Mouse (Mus musculus) lung, adult 18-20 months (tissue): Measurements from ENCODE around the gene Traip.
A peak's percentile ranks its signal among the peaks of the same experiment; 100 is the strongest.

Experiments used
- DNase-seq, 2 experiments: peaks; one replicate each; pipeline ENCODE4 v3.0.0; 2022; ENCODE audit warnings: mixed read lengths in 2 of 2

Traip gene

DNA sequence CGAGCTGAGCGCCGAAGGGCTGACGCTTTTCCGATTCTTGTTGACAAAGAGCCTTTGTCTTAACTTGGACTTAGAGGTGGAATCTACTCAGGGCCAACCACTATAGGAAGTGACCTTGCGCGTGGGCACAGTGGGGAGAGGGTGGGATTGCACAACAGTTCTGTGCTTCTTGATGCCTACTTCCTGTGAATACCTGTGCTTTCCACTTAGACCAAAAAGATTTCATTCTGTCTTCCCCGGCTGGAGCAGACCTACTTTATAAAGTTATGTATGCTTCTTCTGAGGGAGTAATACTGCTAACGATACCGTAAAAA is at the start of gene Traip:
Gene Traip (plus strand): TSS at position 215 of the 314 bp plus-strand sequence.
- DNase-seq: no peak

DNA sequence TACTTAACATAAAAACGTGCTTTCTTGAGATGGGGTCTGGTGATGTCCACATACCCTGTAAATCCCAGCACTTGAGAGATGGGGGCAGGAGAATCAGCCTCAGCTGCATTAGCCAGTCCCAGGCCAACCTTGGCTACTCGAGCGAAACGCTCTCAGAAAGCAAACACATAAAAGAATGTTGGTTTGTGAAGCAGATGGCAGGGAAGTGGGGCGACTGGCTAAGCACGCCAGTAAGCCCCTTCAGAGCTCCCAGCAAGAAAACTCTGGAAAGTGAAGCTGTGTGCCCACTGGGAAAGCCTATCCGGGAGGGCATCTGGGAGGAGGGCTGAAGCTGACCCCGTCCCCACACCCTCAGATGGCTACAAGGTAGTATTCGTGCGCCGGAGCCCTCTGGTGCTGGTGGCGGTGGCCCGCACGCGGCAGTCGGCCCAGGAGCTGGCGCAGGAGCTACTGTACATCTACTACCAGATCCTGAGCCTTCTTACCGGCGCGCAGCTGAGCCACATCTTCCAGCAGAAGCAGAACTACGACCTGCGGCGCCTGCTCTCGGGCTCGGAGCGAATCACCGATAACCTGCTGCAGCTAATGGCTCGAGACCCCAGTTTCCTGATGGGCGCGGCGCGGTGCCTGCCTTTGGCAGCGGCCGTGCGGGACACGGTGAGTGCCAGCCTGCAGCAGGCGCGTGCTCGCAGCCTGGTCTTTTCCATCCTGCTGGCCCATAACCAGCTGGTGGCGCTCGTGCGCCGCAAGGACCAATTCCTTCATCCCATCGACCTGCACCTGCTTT is 48.9 kb upstream of the Traip start:
- peak; percentile 63 to 73 for DNase-seq

DNA sequence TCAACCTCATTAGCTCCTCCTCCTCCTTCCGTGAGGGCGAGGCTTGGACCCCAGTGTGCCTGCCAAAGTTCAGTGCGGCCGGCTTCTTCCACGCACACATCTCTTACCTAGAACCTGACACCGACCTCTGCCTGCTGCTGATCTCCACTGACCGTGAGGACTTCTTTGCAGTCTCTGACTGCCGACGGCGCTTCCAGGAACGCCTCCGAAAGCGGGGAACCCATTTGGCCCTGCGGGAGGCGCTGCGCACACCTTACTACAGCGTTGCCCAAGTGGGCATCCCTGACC is 48.4 kb upstream of the Traip start:
- DNase-seq: no peak

DNA sequence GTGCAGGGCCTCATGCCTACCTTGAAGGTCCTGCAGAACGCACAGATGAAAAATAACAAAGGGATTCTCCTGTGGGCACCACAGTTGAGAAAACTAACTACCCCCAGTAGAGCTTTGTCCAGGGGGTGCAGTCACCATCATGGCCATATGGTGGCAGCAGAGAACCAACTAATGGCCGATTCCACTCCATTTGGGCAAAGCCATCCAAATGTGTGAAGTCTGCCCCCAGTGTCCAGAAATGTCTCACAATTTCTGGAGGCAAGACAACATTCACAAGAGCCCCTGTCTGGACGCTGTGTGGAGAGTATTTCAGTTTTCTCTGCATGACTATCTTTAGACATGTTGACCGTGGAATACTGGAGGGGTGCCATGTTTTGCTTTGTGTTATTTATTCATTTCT is 45.2 kb upstream of the Traip start:
- peak; percentile 81 to 84 for DNase-seq

DNA sequence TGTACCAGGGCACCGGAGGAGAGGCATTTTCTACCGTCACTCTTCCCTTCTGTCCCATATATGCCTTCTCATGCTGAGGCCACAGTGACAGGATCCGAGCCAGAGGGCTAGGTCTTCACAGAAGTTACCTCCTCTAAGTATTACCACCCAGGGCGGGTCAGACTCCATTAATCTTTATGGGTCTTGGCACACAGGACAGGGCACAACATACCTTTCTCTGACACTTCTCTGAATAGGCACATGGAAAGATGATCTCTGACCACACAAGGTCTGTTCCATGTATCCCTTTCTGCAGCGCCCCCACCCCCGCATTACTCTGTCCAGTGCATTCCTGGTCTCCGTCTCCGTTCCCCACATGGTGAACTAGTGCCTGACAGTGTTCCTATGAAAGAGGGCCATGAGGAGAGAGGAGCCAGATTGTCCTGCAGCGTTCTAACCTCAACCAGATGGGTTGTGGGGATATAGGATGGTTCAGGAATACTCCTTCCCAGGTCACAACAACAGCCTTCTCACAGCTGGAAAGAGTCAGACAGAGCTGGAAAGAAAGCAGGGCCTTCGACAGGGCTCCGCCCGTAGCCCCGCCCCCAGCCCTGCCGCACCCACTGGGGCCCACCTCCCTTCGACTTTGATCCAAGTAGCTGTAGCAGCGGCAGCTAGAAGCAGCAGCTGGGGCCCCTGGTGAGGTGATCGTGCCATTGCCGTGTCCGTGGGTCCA is 43.5 kb upstream of the Traip start, which contains the start of gene Mst1r:
Gene Mst1r (plus strand): TSS at position 622 of the 715 bp plus-strand sequence.
- DNase-seq: peak; percentile 77 to 82

DNA sequence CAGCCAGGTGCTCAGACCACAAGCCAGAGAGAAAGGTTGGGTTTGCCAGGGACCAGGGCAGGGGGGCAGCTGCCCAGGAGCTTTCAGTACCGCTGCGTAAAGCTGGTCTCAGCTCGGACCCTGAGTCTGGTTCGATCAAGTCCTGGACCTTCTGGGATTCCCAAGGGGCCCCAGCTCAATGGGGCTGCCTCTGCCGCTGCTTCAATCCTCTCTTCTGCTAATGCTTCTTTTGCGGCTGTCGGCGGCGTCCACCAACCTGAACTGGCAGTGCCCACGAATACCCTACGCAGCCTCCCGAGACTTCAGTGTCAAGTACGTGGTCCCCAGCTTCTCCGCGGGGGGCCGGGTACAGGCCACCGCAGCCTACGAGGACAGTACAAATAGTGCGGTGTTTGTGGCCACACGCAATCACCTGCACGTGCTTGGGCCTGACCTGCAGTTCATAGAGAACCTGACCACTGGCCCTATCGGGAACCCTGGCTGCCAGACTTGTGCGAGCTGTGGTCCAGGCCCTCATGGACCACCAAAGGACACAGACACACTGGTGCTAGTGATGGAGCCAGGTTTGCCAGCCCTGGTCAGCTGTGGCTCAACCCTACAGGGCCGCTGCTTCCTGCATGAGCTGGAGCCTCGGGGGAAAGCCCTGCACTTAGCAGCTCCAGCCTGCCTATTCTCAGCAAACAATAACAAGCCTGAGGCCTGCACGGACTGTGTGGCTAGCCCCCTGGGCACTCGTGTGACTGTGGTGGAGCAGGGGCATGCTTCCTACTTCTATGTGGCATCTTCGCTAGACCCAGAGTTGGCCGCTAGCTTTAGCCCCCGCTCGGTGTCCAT is 42.8 kb upstream of the Traip start:
- no peak for DNase-seq

DNA sequence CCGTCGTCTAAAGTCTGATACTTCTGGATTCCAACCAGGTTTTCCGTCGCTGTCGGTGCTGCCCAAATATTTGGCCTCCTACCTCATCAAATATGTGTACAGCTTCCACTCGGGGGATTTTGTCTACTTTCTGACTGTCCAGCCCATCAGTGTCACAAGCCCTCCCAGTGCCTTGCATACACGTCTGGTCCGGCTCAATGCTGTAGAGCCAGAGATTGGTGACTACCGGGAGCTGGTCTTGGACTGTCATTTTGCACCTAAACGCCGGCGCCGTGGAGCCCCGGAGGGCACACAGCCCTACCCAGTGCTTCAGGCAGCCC is 42.2 kb upstream of the Traip start:
- DNase-seq: no peak

DNA sequence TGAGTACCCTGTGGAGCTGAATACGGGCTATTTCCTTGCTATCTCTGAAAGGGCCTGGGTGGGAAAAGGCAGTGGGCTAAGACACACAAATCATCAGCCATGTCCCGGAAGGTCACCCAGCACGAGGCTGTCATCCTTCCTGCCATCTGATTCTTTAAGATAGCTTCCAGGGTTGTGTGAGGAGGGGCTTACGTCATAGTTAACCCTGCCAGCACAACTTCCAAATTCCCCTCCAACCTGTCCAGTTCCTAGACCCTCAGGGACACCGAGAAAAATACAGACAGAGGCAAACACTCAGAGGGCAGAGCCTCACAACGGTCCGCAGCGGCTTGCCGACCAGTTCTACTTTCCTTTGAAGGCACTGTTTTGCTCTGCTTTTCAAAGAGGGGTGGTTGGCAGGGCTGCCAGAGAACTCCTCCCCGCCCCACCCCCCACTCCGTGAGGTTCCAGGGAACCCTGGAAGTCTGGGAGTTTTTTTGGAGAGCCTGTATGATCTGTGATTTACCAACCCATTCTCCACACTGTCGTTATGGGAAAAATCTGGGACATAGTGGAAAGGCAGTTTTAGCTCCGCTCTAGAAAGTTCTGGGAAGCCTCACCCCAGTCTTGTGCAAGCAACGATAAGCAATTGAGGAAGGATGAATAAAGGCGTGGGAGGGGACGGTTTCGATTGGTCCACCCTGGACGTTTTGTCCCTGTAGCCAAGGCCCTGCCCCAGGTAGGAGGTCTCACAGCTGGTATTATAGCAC is 41.4 kb upstream of the Traip start:
- peak; percentile 67 to 80 for DNase-seq

DNA sequence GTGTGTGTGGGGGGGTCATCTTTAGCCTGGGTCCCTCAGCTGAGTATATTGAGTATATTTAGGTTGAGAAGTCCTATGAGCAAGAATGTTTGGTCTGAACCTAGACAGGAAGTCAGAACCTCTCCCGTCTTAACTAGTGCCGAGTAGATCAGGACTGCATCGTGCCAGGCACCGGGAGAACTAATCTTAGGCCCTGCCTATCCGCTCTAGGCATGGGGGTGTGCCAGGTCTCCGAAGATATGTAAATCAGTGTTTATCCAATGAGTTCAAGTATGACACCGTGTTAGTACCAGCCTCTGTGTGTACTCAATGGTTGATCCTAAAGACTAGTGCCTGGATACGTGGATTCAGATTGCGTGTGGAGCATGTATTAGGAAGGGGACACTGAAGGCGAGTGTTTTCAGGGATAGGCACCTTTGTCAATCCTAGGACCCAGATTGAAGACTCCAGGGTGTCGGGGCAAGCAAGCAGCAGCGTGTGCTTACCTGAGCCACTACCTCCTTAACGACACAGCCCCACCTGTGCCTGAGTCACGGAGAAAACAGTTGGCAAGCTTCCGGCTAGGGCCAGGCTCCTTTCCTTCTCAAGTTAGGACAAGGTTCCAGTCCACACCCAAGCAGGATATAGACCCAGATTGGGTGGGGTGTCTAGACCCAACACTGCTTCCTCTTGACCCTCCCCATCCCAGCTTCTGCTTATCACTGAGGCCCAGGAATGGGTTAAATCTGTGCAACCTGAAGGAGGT is 39.7 kb upstream of the Traip start:
- DNase-seq: peak; percentile 27 to 43

DNA sequence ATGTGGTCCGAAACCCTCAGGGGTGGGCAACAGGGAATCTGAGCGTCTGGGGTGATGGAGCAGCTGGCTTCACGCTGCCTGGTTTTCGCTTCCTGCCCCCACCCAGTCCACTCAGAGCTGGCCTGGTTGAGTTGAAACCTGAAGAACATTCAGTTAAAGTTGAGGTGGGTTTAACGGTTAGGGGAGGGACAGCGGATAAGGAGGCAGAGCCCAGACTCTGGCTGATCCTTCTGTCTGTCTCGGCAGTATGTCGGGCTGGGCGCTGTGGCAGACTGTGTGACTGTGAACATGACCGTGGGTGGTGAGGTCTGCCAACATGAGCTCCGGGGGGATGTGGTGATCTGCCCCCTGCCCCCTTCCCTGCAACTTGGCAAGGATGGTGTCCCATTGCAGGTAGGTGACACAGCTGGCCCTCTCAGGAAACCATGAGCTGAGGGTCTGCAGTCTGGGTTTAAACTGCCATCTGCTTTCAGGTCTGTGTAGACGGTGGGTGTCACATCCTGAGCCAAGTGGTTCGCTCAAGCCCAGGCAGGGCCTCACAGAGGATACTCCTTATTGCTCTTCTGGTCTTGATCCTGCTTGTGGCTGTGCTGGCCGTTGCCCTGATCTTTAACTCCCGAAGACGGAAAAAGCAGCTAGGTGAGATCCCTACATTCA is 35.0 kb upstream of the Traip start:
- DNase-seq: no peak

DNA sequence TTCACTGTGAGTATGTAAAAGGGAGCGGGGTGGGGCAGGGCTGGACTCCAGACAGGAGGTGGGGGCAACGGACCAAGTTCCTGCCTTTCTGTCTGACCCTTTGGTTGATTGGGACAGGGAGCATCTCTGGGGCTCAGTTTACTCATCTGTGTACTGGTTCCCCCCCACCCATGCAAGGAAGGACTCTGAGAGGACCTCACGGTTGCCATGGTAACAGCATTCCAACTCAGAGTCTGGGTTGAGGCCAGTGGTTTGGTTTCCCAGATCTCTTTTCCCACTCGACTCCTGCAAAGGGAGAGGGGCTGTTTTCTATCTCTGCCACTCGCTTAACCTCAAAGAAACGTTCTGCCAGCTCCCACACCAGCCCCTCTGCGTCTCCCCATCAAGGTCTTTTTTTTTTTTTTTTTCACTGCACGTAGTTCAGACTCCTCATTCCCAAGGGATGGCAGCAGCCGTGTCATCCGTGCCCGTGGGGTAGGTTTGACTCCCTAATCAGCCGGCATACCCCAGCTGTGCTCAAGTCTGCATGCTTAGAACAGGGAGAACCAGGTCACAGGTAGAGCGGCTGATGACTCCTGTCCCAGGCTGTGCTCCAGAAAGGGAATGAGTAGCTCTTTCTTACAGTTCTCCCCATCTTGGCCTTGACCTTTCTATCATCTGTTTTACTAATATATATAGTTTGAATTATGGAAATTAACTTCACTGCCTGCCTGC is 31.9 kb upstream of the Traip start:
- DNase-seq: no peak

DNA sequence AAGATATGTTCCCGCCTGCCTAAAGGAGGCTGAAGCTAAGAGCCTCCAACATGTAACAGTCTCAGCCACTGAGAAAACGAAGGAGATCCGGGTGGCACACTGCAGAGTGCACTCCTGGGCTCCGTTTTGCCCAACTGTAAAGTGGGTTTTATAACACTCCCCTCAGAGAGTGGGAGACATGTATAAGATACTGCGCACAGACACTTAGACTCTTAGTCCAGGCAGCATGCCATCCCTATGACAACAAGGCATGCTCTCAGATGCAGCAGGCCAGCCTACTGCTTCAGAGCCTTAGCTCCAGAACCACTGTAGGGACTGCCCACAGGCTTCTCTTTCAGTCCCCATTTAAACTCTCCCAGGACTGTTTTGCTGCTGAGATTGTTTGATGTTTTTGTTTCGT is 31.1 kb upstream of the Traip start:
- no peak for DNase-seq

DNA sequence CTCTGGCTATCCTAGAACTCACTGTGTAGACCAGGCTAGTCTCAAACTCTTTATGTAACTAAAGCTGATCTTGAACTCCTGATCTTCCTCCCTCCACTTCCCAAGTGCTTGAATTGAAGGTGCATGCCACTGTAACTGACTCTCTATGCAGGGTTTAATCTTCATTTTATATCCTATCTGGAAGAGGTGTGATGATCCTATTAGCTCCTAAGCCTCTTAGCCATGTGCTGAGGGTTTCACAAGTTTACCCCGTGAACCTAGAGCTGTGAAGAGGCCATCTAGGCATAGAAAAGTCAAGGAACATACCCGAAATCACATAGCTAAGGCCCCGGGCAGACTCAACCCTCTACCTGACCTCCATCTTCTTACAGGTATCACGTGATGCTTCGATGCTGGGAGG is 30.5 kb upstream of the Traip start:
- no peak for DNase-seq

DNA sequence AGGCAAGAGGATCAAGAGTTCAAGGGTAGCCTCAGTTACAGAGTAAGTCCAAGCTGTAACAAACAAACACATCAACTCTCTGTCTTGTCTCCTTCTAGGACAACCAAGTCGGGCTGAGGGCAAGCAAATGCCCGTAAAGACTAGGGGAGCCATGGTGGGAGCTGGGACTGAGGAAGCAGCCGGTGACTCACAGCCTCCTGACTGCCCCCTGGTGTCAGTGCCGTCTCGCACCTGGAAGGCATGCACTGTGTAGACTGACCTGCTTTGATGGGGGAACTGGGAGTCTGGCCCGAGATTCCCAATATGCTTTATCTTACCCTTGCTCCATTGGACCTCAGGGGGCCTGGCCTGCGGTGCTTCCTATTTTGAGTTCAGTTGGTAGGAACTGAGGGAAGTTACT is 26.9 kb upstream of the Traip start:
- DNase-seq: peak in 1 of 2 experiments; percentile 51

DNA sequence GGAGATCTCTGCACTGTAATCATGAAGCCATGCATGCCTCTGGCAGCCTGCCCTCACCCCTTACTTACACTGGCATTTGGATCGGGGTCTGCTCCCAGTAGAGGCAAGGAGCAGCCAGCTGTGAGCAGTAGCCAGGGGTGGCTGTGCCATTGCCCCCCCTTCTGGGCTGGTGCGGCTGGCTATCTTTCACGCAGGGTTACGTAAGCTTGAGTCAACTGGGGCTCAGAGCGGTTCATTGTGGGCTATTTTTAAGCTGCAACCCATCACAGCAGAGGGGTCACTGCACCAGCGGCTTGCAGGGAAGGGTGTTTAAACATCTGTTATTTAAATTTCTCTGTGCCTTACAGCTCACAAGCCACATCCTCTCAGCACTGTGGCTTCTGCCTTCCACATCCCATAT is 26.0 kb upstream of the Traip start:
- peak; percentile 26 to 28 for DNase-seq

DNA sequence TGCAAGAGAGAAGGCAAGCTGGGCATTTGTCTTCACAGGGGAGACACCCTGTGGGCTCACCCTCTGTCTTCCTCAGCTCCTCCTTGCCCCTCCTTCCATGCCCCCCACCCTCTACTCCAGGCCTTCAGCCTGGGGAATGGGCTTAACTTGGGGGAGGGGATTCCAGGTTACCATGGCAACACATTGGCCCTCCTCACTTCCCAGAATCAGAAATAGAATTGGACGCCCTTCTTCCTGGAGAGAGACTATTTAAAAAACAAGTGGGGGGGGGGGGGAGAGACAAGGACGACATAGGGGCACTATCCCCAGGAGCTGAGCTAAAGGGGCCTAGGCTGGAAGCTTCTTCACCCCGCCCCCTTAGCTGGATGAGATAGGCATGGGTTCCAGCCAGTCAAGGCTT is 24.7 kb upstream of the Traip start:
- no peak for DNase-seq

DNA sequence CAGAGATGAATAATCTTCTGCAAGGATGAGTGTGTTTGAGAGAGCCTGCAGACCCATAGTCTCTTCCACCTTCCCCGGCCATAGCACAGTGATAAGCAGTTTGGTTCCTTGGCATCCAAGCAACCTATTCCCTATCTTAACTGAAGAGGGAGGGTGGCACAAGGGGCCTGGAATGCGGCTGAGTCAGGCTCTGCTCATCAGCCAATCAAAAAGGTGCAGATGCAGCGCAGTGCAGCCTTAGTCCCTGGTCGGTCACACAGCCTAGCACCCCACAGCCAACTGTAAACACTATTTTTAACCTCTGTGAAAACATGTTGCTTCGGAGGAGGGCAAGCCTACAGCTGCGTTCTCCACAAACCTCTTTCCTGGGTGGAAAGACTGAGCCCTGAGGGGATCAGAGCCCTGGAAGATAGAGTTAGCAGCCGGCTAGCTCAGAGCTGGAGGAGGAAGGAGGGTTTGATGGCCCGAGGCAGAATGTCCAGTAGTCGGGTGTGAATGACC is 23.0 kb upstream of the Traip start:
- DNase-seq: no peak

DNA sequence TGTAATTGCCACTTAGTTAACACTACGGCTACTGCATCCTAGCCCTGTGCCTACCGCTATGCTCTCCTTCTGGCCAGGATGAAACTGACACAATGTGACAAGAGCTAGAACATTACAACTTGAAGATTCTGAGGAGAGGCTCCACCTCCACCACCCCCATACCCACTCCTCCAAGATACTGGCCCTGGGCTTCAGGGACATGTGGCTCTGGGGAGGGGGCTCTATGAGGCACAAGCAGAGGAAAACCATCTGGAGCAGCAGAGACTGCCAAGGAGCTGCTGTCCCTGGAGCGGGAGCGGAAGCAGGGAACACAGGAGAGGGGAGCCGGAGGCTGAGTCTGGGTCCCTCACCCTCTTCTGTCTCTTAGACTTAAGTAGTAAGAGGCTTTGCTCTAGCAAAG is 22.2 kb upstream of the Traip start:
- no peak for DNase-seq

DNA sequence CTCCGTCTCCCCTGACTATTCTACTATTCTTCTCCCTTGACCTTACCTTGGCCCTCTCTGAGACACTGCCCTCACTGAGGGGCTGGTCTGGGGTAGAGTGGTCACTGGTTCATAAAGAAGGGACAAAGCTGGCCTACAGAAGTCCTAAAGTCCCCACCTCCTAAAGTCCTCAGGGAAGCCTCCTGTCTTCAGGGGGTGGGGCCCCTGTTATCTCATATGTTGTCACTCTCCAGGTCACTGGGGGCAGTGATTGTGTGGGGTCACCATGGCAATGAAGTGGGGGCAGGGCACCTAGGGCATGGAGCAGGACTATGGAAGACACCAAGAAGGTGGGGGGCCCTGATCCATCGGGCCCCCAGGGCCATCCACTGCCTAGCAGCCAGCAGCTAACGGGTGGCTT is 21.8 kb upstream of the Traip start, which contains the start of gene Actl11:
Gene Actl11 (plus strand): TSS at position 301 of the 400 bp plus-strand sequence.
- no peak for DNase-seq

DNA sequence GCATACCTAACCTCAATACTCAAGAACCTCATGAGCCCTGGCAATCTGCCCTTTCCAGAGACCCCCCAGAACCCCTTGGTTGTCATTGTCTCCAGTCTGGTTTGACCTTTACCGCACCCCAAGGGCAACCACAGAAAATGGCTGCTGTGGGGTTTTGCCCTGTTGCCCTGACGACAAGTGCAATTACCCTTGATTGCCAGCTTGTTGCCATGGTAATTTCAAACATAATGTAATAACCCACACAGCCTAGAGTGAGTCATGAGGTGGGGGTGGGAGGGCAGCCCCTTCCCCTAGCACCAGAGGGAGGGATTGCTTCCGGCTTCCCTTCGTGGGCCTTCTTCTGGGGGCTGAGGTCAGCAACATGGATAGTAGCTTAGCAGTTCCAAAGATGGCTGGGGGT is 17.7 kb upstream of the Traip start:
- no peak for DNase-seq

DNA sequence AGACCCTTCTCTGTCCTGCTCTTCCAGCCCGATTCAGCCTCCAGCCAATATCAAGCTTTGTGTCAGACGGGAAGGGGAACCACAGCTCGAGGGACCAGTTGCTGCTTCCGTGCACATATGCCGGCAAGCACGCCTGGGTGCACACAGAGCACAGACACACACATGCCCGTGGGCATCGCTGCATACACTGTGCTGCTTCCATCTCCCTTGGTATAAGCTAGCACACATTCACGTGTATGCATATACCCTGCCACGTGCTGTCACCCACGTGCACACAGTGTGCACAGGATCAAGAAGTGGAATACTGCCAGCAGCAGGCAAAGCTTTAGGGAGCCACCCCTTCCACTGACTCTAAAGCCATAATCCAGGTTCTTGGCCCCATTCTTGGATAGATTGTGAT is 15.8 kb upstream of the Traip start:
- DNase-seq: no peak
